Mouse (Mus musculus): ENCODE results near the gene R3hdml.

GRCm38 (mm10) chr2:163494456-163494855 is 2.3 kb downstream of the R3hdml start:
- no peak for TF ChIP-seq CTCF (IDR thresholded peaks at IDR 0.05; ENCODE audit: low read depth)
- no peak for TF ChIP-seq EP300 (IDR thresholded peaks at IDR 0.05; ENCODE audit: low read depth)
